Mouse (Mus musculus): ENCODE measurements at regions not wholly inside any gene's neighbourhood (a gene's known extent, or its start where the extent isn't known, plus 50 kb on each side); places are given as distances from the start of the nearest gene placed in this dataset.

GRCm38 (mm10) chr6:101616776-101617175 is 239.1 kb upstream of the Pdzrn3 start:
- Histone ChIP-seq H3K9me3 (no peaks in the 10 kb centered on the region), H3K36me3 (replicated peaks; ENCODE audit: low read length) (no peaks in the 10 kb centered on the region), H3K4me3 (replicated peaks) (no peak overlapping the region), H3K4me1 (no peaks in the 10 kb centered on the region), H3K27me3 (replicated peaks) (no peaks in the 10 kb centered on the region)
- TF ChIP-seq FLI1 (IDR thresholded peaks at IDR 0.05; ENCODE audit: low read length) (no peak), GATA1 (IDR thresholded peaks at IDR 0.05; ENCODE audit: borderline replicate concordance, low read length) (no peak)

GRCm38 (mm10) chr6:101609015-101609414 is 231.3 kb upstream of the Pdzrn3 start:
- Histone ChIP-seq H3K4me3 (replicated peaks) (no peak overlapping the region), H3K36me3 (replicated peaks; ENCODE audit: low read length) (no peaks in the 10 kb centered on the region), H3K9me3 (no peaks in the 10 kb centered on the region), H3K4me1 (no peaks in the 10 kb centered on the region), H3K27me3 (replicated peaks) (no peaks in the 10 kb centered on the region)
- TF ChIP-seq FLI1 (IDR thresholded peaks at IDR 0.05; ENCODE audit: low read length) = no peak
- no peak for TF ChIP-seq GATA1 (IDR thresholded peaks at IDR 0.05; ENCODE audit: borderline replicate concordance, low read length)

GRCm38 (mm10) chr6:101603083-101603482 is 225.4 kb upstream of the Pdzrn3 start:
- Histone ChIP-seq H3K4me3 (replicated peaks) (no peak overlapping the region), H3K27me3 (replicated peaks) (no peaks in the 10 kb centered on the region), H3K4me1 (no peaks in the 10 kb centered on the region), H3K9me3 (peaks cover 4% of the 10 kb centered on the region; the same call in 1 of the 2 replicates), H3K36me3 (replicated peaks; ENCODE audit: low read length) (no peaks in the 10 kb centered on the region)
- no peak for TF ChIP-seq GATA1 (IDR thresholded peaks at IDR 0.05; ENCODE audit: borderline replicate concordance, low read length)
- no peak for TF ChIP-seq FLI1 (IDR thresholded peaks at IDR 0.05; ENCODE audit: low read length)

- Histone ChIP-seq H3K9me3 (peaks cover 5% of the 10 kb centered on the region; the same call in 1 of the 2 replicates), H3K27me3 (replicated peaks) (no peaks in the 10 kb centered on the region), H3K36me3 (replicated peaks; ENCODE audit: low read length) (no peaks in the 10 kb centered on the region), H3K4me3 (replicated peaks) (no peak overlapping the region), H3K4me1 (no peaks in the 10 kb centered on the region)
- TF ChIP-seq GATA1 (IDR thresholded peaks at IDR 0.05; ENCODE audit: borderline replicate concordance, low read length) (no peak), FLI1 (IDR thresholded peaks at IDR 0.05; ENCODE audit: low read length) (no peak)
Observed at GRCm38 (mm10) chr6:101596995-101597394, 219.3 kb upstream of the Pdzrn3 start.

GRCm38 (mm10) chr6:101593782-101594641 is 216.3 kb upstream of the Pdzrn3 start:
- Histone ChIP-seq H3K4me3 (replicated peaks) (no peak overlapping the region), H3K4me1 (no peaks in the 10 kb centered on the region), H3K27me3 (replicated peaks) (no peaks in the 10 kb centered on the region), H3K9me3 (peaks cover 5% of the 10 kb centered on the region; the same call in 1 of the 2 replicates), H3K36me3 (replicated peaks; ENCODE audit: low read length) (no peaks in the 10 kb centered on the region)
- no peak for TF ChIP-seq GATA1 (IDR thresholded peaks at IDR 0.05; ENCODE audit: borderline replicate concordance, low read length)
- no peak for TF ChIP-seq FLI1 (IDR thresholded peaks at IDR 0.05; ENCODE audit: low read length)

GRCm38 (mm10) chr6:101585871-101586270 is 208.2 kb upstream of the Pdzrn3 start:
- no peaks in the 10 kb centered on the region for H3K27me3 ChIP-seq (replicated peaks)
- no peak overlapping the region for H3K4me3 ChIP-seq (replicated peaks)
- TF ChIP-seq FLI1 (IDR thresholded peaks at IDR 0.05; ENCODE audit: low read length) (no peak), GATA1 (IDR thresholded peaks at IDR 0.05; ENCODE audit: borderline replicate concordance, low read length) (no peak)
- no peaks in the 10 kb centered on the region for H3K4me1 ChIP-seq
- no peaks in the 10 kb centered on the region for H3K9me3 ChIP-seq
- no peaks in the 10 kb centered on the region for H3K36me3 ChIP-seq (replicated peaks; ENCODE audit: low read length)

GRCm38 (mm10) chr6:101580824-101581223 is 203.1 kb upstream of the Pdzrn3 start:
- no peak for TF ChIP-seq GATA1 (IDR thresholded peaks at IDR 0.05; ENCODE audit: borderline replicate concordance, low read length)
- no peak for TF ChIP-seq FLI1 (IDR thresholded peaks at IDR 0.05; ENCODE audit: low read length)

GRCm38 (mm10) chr6:101556096-101556495 is 178.4 kb upstream of the Pdzrn3 start:
- TF ChIP-seq FLI1 (IDR thresholded peaks at IDR 0.05; ENCODE audit: low read length) (no peak), GATA1 (IDR thresholded peaks at IDR 0.05; ENCODE audit: borderline replicate concordance, low read length) (no peak)
- no peaks in the 10 kb centered on the region for H3K4me1 ChIP-seq
- H3K27me3 ChIP-seq (replicated peaks) = no peaks in the 10 kb centered on the region

More at GRCm38 (mm10) chr6:101580824-101581223, 203.1 kb upstream of the Pdzrn3 start:
- no peaks in the 10 kb centered on the region for H3K36me3 ChIP-seq (replicated peaks; ENCODE audit: low read length)
- H3K9me3 ChIP-seq = no peaks in the 10 kb centered on the region
- H3K4me1 ChIP-seq = no peaks in the 10 kb centered on the region
- no peak overlapping the region for H3K4me3 ChIP-seq (replicated peaks)
- no peaks in the 10 kb centered on the region for H3K27me3 ChIP-seq (replicated peaks)

GRCm38 (mm10) chr6:101554965-101555604 is 177.4 kb upstream of the Pdzrn3 start:
- no peak for TF ChIP-seq GATA1 (IDR thresholded peaks at IDR 0.05; ENCODE audit: borderline replicate concordance, low read length)

More at GRCm38 (mm10) chr6:101556096-101556495, 178.4 kb upstream of the Pdzrn3 start:
- peaks cover 7% of the 10 kb centered on the region; the same call in 1 of the 2 replicates for H3K9me3 ChIP-seq
- H3K36me3 ChIP-seq (replicated peaks; ENCODE audit: low read length) = no peaks in the 10 kb centered on the region
- no peak overlapping the region for H3K4me3 ChIP-seq (replicated peaks)

More at GRCm38 (mm10) chr6:101554965-101555604, 177.4 kb upstream of the Pdzrn3 start:
- H3K4me1 ChIP-seq = no peaks in the 10 kb centered on the region
- peaks cover 7% of the 10 kb centered on the region; the same call in 1 of the 2 replicates for H3K9me3 ChIP-seq
- no peaks in the 10 kb centered on the region for H3K36me3 ChIP-seq (replicated peaks; ENCODE audit: low read length)
- no peaks in the 10 kb centered on the region for H3K27me3 ChIP-seq (replicated peaks)
- no peak overlapping the region for H3K4me3 ChIP-seq (replicated peaks)

All from megakaryocyte, embryonic 14.5 days (primary cell).